Mouse (Mus musculus) naive thymus-derived CD4-positive, alpha-beta T cell, adult 2 months (primary cell): ENCODE measurements at regions not wholly inside any gene's neighbourhood (a gene's known extent, or its start where the extent isn't known, plus 50 kb on each side); places are given as distances from the start of the nearest gene placed in this dataset.
"Not testable (repeated sequence)": the region's sequence is repeated elsewhere in the genome, so short reads cannot be mapped to it uniquely, and the experiment has no call there.

ENCODE experiments used
- DNase-seq: peaks from one replicate; pipeline ENCODE4 v3.0.0-alpha.2; 2011; ENCODE audit warnings: low read depth

DNA sequence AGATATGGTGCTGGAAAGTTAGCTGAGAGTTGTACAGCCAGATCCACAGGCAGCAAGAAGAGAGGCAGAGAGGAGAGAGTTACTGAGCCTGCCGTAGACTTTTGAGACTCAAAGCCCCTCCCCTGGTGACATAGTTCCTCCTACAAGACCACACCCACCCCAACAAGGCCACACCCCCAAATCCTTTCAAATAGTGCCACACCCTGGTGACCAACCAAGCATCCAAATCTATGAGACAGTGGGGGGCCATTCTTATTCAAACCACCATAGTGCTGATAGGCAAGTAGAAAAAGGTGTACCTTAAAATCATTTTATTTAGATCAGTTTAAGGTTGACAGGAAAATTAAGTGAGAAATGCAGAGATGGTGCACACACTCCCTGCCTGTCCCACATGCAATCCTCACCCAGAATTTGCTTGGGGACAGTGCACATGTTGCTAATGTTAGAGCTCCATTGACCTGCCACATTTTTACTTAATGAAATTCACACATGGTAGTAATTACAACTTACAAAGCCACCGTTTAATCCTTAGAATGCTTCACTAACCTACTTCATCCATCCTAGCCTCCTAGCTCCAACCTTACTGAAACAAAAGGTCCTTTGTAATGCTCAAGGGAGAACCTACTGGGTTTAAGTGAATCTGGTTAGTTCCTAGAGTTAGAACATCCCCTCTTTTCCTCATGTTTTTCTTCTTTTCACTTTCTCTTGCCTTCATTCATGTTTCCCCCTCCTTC lies 86.5 kb downstream of the Phlda1 start:
- DNase-seq: no peak

DNA sequence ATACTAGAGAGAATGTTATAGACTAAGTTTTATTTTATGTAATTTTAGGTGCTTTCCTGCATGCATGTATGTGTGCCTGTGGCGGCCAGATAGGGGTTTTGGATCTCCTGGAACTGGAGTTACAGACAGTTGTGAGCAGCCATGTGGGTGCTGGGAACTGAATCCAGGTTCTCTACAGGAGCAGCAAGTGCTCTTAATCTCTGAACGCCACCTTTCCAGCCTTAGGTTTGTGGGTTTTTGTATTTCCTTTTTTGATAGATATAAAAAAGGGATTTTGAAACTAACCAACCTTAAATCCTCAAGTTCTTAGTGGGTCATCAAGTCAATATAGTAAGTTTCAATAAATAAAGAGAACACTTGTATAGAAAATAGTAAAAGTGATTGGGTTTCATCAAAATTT lies 87.2 kb downstream of the Phlda1 start:
- DNase-seq: no peak

GRCm38 (mm10) chr10:111594171-111594570 lies 88.1 kb downstream of the Phlda1 start:
- no peak for DNase-seq

- DNase-seq: no peak
These were observed 88.6 kb downstream of the Phlda1 start for GRCm38 (mm10) chr10:111594651-111595050.

GRCm38 (mm10) chr10:111595513-111595995 lies 89.5 kb downstream of the Phlda1 start:
- no peak for DNase-seq

GRCm38 (mm10) chr10:111598650-111599049 lies 92.6 kb downstream of the Phlda1 start:
- no peak for DNase-seq

DNA sequence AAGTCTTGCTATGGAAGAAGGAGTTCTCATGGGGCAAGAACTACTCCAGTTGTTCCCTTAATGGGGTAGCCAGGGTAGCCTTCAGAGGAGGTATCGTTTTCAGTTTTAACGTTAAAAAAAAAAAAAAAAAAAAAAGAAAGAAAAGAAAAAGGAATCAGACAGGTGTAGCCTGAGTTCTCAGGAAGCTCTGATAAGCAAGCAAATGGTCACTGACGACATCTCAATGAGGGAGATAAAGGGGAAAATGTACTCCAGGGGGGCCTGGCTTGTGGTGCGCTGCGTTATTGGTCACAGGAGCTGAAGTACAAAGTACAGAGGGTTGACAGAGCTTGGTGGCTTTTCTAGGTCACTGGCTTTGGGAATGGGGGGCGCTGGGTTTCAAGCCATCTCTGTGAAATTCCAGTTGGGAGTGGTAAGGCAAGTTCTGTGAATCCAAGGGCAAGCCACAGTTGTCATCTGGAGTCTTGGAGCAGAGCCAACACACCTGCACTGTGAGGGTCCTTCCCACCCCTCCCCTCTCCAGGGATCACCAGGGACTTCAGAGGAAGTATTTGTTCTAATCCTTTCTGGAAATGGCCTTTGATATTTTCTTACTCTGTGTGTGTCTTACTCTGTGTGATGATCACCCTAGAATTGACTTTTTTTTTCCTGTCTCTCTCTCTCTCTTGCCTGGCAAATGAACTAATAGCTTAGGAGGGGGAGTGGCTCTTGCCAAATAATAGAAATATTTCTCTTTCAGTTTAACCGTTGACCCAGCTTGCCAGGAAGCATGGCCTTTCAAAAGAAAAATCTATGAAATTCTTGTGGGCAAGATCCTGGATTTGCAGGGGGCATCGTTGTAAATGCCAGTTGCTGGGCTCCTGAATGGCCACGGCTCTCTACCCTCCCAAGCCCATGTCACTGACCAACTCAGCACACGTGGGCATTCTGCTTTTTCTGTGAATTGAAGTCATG lies 93.5 kb downstream of the Phlda1 start:
- no peak for DNase-seq

- DNase-seq: no peak
These were observed 94.2 kb downstream of the Phlda1 start for GRCm38 (mm10) chr10:111600251-111600620.

DNA sequence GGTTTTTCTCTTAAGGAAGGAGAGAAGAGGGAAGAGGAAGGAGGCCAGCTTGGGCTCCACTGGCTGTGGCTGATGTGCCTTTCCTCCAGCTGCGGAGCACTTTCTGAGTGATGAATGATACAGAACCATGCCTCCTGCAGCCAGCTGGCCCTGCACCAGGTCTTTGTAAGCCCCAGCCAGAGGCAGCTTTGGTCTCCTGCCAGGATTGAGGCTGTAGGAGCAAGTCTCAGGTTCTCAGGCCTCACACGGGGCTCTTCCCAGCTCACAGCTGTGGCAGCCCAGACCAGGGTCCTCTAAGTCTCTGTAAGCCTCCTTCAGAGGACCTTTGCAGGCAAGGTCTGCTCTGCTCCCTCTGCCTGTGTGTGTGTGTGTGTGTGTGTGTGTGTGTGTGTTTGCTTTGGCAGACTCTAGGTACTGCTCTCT lies 94.6 kb downstream of the Phlda1 start:
- DNase-seq: no peak

GRCm38 (mm10) chr10:111603166-111603565 lies 97.1 kb downstream of the Phlda1 start:
- no peak for DNase-seq

DNA sequence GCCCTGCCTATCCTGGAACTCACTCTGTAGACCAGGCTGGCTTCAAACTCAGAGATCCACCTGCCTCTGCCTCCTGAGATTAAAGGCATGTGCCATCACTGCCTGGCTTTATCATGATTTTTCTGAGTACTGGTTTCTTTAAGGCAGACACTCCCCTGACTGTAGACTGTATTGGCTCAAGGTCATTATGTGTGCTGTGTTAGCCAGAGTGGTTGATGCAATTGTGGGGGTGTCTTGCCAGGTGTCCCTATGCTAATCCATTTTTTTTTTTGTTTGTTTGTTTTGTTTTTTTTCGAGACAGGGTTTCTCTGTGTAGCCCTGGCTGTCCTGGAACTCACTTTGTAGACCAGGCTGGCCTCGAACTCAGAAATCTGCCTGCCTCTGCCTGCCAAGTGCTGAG lies 101.3 kb downstream of the Phlda1 start:
- not testable (repeated sequence) for DNase-seq

DNA sequence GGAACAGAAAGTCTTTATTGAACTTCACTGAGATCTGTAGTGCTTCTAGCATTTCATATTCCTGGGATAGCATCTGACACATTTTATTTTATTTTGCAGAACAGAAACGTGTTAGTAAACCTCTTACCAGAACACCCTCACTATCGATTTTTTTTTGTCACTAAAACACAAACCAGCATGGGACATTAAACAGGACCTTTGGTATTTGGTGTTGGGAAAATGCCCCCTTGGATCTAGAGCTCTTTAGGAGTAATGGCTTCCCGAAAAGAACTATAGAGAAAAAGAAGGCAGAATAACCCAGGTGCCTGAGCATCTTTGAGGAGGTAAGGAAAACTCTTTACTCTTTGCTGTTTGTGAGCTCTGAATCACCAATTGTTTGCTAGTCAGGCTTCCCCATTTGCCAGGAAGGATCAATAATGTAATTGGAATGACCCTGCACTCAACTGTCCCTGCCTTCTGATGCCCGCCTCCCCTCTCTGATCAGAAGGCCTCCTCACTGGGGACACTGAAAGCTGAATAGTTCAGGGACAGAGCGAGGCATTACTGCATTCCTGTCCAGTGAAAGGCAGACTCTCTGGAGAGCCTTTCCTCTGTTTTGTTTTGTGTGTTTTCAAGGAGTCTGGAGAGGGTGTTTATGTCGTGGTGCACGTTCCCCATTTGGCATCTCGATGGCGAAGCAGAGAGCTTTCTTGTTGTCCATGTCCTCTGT lies 102.5 kb downstream of the Phlda1 start:
- DNase-seq: no peak

- no peak for DNase-seq
These were observed 103.8 kb downstream of the Phlda1 start for GRCm38 (mm10) chr10:111609889-111610288.

DNA sequence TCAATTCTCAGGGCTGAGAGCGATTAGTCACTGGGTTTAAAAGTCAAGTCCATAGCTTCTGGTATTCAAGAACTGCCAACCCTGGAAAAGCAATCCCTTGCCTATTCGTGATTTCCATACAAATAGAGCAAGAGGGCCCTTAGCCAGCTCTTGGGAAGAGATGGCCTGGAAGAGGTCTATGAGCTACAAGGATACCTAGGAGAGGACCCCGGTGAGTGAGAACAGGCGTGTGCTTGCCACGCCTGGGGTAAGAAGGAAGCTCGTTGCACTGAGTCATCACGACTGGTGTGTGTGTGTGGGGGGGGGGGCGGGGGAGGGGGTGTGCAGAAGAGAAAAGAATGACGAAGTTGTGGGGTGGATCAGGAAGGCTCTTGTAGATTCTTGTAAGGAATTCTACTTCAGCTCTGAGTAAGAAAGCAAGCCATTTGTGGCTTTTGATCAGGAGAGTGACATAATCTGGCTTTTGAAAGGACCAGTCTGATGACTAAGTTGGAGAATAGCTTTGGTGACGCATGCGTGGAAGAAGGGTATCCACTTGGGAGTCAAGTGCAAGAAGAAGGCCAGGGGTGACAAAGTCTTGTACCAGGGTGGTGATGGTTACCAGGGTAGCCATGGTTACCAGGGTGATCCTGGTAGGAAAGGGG lies 113.7 kb downstream of the Phlda1 start:
- no peak for DNase-seq

DNA sequence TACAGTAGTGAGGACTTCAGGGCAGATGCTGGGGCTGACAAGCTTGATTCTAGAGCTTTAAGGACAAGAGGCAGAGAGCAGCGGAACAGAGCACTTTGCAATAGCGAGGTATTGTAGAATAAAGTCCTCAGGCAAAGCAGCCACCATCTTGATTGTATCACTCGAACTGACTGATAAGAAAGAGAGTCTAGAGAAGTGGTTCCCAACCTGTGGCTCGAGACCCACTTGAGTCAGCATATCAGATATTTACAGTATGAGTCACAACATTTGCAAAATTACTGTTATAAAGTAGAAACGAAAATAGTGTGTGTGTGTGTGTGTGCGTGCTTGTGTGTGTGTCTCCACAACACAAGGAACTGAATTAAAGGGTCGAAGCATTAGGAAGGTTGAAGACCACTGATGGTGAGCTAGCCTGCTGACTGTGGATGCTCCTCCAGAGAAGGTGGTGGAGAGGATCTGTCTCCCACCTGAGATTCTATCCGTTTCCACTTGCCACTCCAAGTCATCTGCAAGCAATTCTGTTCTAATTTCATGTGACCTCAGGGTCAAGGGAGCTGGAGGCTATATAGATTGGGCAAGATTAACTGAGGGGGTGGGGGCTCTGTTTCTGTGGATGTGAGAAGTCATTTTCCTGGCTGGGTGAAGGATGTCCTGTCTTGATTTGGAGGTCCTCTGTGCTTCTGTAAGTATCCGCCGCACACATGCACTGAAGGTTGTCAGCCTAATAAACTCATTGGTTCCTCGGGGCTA lies 115.0 kb downstream of the Phlda1 start:
- no peak for DNase-seq

DNA sequence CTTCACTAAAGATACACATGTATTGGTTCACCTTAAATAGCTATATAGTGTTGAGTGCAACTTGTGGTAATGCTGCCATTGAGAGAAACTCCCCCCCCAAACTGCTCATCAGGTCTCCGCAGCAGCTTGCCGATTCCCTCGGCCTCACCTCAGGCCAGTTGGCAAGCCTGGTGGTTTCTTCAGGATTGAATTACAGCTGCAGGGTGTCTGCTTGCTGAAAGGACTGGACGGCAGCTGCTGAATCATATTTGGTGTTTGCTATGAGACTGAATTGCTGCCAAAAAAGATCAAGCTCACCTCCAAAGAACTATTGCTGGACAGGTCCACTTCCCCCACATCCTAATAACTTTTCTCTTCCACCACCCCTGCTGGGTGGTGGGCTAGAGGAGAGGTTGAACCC lies 116.7 kb downstream of the Phlda1 start:
- no peak for DNase-seq

- no peak for DNase-seq
These were observed 117.9 kb downstream of the Phlda1 start for GRCm38 (mm10) chr10:111624021-111624420.

- DNase-seq: no peak
These were observed 118.5 kb downstream of the Phlda1 start for GRCm38 (mm10) chr10:111624624-111625023.

DNA sequence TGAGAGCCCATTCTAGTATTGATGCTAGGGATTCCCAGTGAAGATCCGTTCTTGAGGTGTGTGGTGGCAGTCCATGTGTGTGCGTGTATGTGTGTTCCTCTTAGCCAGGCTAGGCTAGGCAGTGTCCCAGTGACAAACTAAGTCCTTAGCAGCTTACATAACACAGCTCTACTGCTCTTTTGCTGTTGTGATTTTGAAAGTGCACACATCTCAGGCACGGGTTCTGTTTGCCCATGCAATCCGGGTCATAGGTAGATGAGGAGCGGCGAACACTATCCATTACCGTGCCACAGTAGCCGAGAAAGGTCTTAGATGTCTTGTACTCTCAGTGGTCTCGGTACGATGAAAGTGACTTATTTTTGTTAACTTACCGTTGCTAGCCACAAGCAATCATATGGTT lies 119.5 kb downstream of the Phlda1 start:
- no peak for DNase-seq

GRCm38 (mm10) chr10:111626009-111626408 lies 119.9 kb downstream of the Phlda1 start:
- DNase-seq: no peak

DNA sequence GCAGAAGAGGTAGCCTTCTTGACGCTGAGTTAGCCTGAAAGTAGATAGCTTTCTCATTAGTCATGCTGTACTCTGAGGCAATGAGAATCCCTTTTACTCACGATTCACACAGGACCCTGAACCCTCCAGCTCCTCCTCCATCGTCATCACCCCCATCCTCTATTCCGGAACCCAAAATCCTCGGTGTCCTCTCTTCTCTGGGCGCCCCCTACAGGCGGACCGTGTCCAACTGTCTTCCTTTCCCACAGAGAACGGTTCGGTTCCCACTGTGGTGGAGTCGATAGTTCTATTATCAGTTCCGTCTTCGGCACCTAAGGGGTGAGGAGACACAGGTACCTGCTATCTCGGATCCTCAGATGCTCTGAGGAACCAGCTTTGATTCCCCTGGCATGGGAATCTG lies 130.2 kb downstream of the Phlda1 start:
- DNase-seq: peak; percentile 59
